Mouse (Mus musculus) liver, embryonic 14.5 days (tissue): ENCODE data around the gene Asb7.

Source experiments
- CTCF ChIP-seq: IDR thresholded peaks from 2 replicates; pipeline ENCODE4 v1.5.1; 2016; ENCODE audit warnings: antibody characterized with exemption, low read depth, control low read depth
- EP300 ChIP-seq: IDR thresholded peaks from 2 replicates; pipeline ENCODE4 v1.6.1; 2016; ENCODE audit warnings: antibody characterized with exemption, low read depth

- TF ChIP-seq EP300 (no peak), CTCF (peak; percentile 15; the same call in 1 of the 2 replicates)
These were observed 29.1 kb downstream of the Asb7 start for GRCm38 (mm10) chr7:66660291-66660690.
